In genomic region chr6:137771621-137772250, GRCm38 (mm10) we compare ENCODE assay signal across 21 mouse cellular contexts.
"Had no signal": no experiment of that assay in that cellular context is flagged by ENCODE, and none has a peak within 500 bp of the region (broad histone marks: within the 10 kb centered on the region; RNA-seq: fewer than 3 reads in every experiment).

No protein-coding gene starts in this region.

- H3K27me3 ChIP-seq: liver, embryonic 12.5 days; liver, embryonic 15.5 days; lung, embryonic 15.5 days; midbrain, embryonic 12.5 days; midbrain, embryonic 15.5 days; neural tube, embryonic 12.5 days; neural tube, embryonic 15.5 days had no signal

- H3K4me3 ChIP-seq: layer of hippocampus, adult 2 months; liver, embryonic 12.5 days; liver, embryonic 15.5 days; lung, embryonic 15.5 days; midbrain, embryonic 12.5 days; midbrain, embryonic 15.5 days; neural tube, embryonic 12.5 days; neural tube, embryonic 15.5 days had no signal

- ATAC-seq: intestine, postnatal 0 days; liver, embryonic 12.5 days; midbrain, embryonic 15.5 days had no signal

- H3K36me3 ChIP-seq: liver, embryonic 12.5 days; liver, embryonic 15.5 days; lung, embryonic 15.5 days; midbrain, embryonic 12.5 days; midbrain, embryonic 15.5 days; neural tube, embryonic 12.5 days; neural tube, embryonic 15.5 days had no signal

- H3K9me3 ChIP-seq: liver, embryonic 12.5 days; liver, embryonic 15.5 days; lung, embryonic 15.5 days; midbrain, embryonic 15.5 days; neural tube, embryonic 12.5 days; neural tube, embryonic 15.5 days had no signal

- H3K27ac ChIP-seq: layer of hippocampus, adult 2 months; liver, embryonic 12.5 days; liver, embryonic 15.5 days; lung, embryonic 15.5 days; midbrain, embryonic 12.5 days; midbrain, embryonic 15.5 days; neural tube, embryonic 12.5 days; neural tube, embryonic 15.5 days; stomach, postnatal 0 days had no signal

- H3K4me1 ChIP-seq: liver, embryonic 12.5 days; liver, embryonic 15.5 days; lung, embryonic 15.5 days; midbrain, embryonic 12.5 days; midbrain, embryonic 15.5 days; neural tube, embryonic 12.5 days; neural tube, embryonic 15.5 days had no signal

- H3K9ac ChIP-seq: liver, embryonic 12.5 days; liver, embryonic 15.5 days; lung, embryonic 15.5 days; midbrain, embryonic 12.5 days; midbrain, embryonic 15.5 days; neural tube, embryonic 12.5 days; neural tube, embryonic 15.5 days had no signal

- DNase-seq: kidney, adult 9 months; kidney, postnatal 25 days; layer of hippocampus, adult 9-11 months; lung, adult 18-20 months; lung, postnatal 10 days; lung, postnatal 36 days; right cerebral cortex, adult 18-20 months; right cerebral cortex, postnatal 14 days; right cerebral cortex, postnatal 4 days; thymus, adult 18-20 months; thymus, postnatal 36 days had no signal

- H3K4me2 ChIP-seq: liver, embryonic 12.5 days; liver, embryonic 15.5 days; lung, embryonic 15.5 days; midbrain, embryonic 12.5 days; midbrain, embryonic 15.5 days; neural tube, embryonic 12.5 days; neural tube, embryonic 15.5 days had no signal
